Mouse (Mus musculus) retina, postnatal 1 day (tissue): ENCODE measurements around the gene Zfp706.
"Not testable (repeated sequence)": the region's sequence is repeated elsewhere in the genome, so short reads cannot be mapped to it uniquely, and the experiment has no call there.

Experiments
- DNase-seq: peaks from one replicate; pipeline ENCODE4 v3.0.0-alpha.2; 2012

Gene Zfp706

GRCm38 (mm10) chr15:37007959-37008419, 416 bp upstream of the Zfp706 start:
- no peak for DNase-seq

- peak; percentile 33 for DNase-seq
Observed at GRCm38 (mm10) chr15:37006475-37007164, 953 bp downstream of the Zfp706 start.

DNA sequence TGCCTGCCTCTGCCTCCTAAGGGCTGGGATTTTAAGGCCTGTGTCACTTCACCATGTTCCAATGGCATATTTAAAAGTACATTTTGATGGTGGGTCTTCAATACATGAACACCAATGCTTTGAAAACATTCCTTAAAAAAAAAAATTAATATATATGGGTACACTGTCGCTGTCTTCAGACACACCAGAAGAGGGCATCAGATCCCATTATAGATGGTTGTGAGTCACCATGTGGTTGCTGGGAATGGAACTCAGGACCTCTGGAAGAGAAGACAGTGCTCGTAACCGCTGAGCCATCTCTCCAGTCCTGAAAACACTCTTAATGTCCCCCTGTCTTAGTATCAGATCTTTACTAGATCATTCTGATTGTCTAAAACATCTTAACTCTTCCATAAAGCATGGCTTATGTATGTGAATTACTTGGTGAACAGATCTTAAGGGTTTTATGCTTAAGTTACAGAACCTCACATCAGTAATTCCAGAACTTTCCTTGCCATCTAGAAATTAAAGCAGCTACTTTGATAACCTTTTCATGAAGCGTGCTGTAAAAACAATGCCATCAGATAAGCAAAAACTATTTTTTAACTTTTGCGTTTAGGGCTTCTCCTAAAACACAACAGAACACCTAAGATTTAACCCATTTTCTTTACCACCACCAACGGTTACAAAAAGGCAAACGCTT, 1.6 kb downstream of the Zfp706 start:
- no peak for DNase-seq

GRCm38 (mm10) chr15:37004858-37005257, 2.7 kb downstream of the Zfp706 start:
- no peak for DNase-seq

DNA sequence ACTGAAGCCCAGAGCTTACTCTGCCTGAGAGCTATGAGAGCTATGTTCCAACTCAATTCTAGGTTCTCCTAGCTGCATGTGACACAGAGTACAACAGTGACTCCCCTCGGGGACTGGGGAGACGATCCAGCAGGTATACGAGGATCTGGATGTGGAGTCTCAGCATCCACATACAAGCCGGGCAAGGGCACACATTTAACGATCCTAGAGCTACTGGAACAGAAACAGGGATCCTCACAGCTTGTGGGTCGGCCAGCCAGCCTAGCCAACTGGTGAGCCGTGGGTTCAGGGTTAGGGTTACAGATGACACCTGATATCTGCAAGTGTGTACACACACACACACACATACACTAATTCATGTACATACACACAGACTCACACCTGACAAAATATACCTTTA, 5.3 kb downstream of the Zfp706 start:
- DNase-seq: no peak

DNA sequence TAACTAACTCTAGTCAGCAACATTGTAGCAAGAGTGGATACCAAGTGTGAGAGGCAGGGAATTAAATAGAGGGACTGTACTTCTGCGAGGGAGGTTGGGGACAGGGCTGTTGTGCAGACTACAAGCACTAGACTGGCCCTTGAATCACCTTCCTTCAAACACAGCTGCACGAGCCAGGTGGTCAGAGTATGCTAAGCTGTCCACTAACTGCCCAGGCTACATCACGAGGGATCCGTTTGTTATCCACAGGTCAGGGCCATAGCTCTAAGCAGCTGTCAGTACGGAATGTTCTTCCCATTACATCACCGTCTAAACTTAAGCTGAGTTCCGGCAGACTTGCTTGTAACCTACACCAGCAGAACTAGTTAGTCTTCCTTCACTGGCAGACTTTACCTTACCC, 8.0 kb downstream of the Zfp706 start:
- DNase-seq: not testable (repeated sequence)

- no peak for DNase-seq
Observed at GRCm38 (mm10) chr15:36995166-36995565, 12.4 kb downstream of the Zfp706 start.

DNA sequence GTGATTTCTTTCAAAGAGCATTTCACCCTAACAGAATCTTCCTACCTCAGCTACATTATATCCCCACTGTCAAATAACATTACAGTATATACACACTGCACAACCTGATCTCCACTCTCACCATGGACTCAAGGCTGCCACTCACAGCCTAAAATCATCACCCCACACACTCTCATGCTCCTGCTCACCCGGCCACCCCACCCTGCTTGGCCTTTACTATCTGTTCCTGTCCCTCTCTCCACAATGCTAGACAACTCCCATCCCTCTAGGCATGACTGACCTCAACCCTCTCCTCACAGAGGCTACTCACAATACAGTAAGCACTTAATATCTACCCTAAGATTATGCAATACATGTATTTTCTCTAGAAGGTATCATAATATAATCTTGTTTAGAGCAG, 12.9 kb downstream of the Zfp706 start:
- DNase-seq: no peak

DNA sequence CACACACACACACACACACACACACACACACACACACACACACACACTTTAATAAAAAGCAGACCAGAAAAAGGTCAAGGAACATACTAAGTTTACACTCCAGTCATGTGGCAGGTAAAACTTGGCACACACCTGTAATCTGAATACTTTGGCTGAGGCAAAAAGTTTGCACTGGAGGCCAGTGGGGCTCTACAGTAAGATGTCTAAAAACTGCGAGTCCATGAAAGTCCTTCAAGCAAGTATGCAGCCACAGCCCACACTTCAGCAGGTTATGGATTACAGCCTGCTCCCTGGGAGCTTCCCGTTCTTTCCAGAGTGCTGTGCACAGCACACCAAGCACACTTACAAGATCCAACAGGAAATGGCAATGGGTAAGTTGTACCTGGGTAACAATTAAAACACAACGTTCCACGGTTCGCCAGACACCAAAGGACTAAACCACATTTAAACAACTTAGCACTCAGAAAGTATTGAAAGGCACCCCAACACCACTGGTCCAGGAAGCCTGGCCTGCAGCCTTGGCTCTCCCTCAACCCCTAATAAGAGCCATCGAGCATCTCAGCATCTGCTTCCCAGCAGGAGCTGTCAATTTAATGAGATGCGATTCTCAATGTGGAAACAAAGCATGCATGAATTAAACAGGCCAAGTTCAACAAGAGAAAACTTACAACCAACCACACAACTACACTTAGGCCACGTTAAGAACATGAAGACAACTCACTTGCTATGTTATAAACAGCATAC, 14.0 kb downstream of the Zfp706 start:
- DNase-seq: peak; percentile 82

GRCm38 (mm10) chr15:36991353-36991752, 16.2 kb downstream of the Zfp706 start:
- DNase-seq: peak; percentile 42

GRCm38 (mm10) chr15:36989922-36990321, 17.7 kb downstream of the Zfp706 start:
- no peak for DNase-seq

DNA sequence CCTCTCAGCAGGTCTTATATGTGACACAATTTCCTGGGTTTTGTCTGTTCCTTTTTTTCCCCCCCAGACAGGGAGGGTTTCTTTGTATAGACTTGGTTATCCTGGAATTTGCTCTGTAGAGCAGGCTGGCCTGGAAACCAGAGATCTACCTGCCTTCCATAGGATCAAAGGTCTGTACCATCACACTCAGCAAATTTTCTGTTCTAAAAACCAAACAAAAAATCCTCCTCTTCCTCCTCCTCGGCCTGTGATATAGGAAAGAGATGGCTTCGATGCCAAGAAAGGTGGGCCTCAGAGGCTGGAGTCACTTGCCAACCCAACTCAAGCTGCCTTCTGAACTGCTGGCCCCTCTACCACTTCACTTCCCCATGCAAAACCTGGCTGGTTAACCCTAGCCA, 18.9 kb downstream of the Zfp706 start:
- DNase-seq: no peak

- DNase-seq: no peak
Observed at GRCm38 (mm10) chr15:36987976-36988717, 19.4 kb downstream of the Zfp706 start.

DNA sequence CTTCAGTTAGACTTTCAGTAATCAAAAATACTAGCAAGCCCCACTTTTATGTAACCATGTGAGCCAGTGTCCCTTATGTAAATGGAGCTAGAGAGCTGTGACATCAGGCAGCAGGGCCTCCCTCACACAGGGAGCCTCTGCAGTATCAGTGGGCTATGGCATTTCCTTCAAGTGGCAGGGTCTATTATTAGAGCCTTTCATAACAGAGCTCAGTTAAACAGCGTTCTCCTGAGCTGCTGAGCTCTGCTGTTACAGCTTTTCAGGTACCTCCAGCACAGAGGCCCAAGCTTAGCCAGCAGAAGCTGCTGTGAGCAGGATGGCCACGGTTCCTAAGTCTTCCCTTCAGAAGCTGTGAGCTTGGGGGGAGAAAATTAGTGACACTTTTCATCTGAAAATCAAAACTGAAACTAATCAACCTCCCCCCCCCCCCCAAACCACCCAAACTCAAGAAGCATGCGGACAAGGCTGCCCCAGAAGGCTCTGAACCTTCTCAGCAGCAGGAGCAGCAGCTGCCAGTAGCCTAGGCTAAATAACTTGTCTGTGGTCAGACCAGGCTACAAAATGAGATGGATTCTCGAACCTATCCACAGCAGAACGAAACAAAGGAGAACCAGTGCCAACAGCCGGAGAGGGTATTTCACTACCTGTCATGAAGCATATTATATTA, 20.2 kb downstream of the Zfp706 start:
- DNase-seq: no peak

- DNase-seq: no peak
Observed at GRCm38 (mm10) chr15:36985567-36985925, 22.0 kb downstream of the Zfp706 start.

DNA sequence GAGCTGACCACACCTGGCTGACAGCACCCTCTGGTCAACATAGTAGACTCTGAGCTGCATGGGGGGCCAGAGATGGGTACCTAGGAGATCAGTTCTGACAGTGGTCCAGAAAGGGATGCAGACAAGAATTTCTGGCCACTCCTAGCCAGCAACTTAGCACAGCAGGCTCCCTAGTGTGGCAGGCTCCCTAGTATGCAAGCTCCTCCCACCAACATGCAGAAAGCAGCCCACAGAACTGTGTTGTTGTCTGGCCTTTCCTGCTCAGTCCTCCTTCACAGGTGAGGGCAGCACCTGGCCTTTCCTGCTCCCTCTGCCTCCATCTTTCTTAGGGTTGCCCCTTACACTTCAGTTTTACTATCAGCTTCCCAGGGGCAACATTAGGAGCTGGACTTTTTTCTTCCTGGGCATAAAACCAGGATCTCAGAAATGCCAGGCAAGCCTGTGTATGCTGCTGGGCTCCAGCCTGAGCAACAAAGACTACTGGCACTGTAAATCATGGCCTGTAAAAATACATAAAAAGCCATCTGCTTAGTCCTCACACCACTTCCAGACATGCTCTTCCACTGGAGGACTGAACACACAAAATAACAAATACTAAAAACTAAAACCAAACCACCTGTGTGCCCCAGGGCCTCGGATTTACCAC, 22.5 kb downstream of the Zfp706 start:
- DNase-seq: no peak

GRCm38 (mm10) chr15:36983455-36983854, 24.1 kb downstream of the Zfp706 start:
- no peak for DNase-seq

- DNase-seq: no peak
Observed at GRCm38 (mm10) chr15:36980238-36980637, 27.3 kb downstream of the Zfp706 start.

DNA sequence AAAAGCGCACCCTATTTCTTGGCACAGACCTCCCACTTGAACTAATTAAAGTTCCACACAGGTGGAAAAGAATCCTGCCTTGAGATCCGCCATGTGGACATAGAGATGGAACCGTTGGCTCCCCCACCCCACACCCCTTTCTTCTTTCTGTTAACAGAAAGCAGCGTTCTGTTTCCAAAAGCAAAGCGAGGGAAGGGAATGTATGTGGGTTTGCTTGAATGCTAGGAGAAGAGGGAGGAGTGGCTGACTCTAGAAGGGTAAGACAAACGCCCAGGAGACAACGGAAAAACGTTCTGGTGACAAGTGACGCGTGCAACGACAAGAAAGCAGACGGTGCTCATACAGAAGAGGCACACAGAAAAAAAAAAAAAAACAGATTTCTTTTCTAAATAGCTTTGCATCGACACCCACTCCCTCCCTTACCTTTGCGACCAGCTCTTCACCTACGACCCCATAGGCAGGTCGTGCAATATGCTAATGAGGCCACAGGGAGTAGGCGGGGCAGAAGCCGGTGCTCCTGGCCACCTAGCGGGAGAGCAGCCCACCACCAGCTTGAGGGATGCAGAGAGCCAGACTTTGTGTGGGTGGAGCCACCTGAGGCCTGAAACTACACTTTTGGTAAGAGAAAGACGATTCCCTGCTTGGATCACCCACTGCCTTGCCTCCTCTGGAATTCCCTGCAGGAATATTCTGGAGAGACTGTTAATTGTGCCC, 27.9 kb downstream of the Zfp706 start:
- DNase-seq: peak; percentile 83

DNA sequence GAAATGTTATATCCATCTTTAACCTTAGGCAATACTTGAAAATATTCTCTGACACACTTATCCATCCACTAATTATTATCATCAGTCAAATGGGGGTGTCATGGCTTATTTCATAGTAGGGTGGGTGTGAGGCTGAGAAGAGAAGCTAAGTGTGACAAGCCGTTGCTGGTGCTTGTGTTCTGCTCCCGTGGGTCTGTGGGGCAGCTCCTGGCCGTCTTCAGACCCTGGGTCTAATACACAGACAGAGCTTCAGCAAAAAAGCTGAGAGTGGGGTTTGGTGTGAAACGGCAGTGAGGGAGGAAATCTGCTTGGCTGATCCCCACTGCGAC, 28.4 kb downstream of the Zfp706 start:
- DNase-seq: no peak

DNA sequence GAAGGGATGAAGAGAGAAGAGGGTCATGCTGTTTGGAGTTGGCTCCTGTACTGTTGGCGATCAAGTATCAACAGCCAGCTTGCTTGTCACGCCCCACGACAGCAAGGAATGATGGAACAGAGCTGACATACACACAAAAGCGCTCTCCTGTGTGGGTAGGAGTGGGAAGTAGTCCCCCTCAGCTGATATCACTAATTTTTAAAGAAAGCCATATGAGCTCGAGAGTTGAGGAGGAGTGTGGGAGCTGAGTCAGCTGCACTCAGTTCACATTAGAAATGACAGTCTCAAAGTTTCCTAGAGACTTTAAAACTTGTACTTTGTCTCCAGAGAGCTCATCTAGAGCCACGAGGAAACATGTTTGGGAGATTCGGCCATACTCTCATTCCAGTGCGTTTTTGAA, 29.8 kb downstream of the Zfp706 start:
- DNase-seq: no peak

GRCm38 (mm10) chr15:36975690-36976089, 31.9 kb downstream of the Zfp706 start:
- no peak for DNase-seq
